Mouse (Mus musculus): ENCODE results near the gene Litaf. TPM values are rescaled to one million over a fixed set of nuclear protein-coding genes. Genes with fewer than 3 reads are reported as not detected.

The Litaf gene
- total and polyA plus RNA-seq, 3 experiments, result 97.5 to 178 (median 154) TPM

DNA sequence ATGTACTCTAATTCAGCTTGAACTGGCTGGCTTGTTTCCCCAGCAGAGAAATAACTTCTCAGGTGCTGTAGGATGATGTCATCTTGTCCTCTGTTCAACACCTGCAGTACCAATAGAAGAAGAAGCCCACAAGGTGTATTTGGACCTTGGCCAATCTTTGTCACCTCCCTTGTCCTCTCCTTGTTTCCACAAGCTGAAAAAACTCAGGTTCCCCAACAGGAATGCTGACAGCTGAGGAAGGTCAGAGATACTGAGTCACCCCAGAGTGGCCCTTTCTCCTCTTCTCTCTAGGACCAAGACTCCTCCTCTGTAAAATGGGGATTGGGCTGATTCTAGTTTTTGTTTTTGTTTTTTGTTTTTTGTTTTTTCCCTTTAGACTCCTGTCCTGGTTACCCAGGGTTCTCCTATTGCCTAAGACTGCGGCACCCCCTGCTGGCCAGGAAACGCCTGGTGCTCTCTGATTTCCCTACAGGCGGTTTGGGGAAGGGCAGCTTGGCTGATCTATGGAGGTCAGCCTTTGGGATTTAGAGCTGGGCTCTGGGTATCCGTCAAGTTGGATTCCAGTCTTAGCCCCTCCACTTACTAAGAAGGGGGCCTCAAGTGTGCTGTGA, 31.7 kb downstream of the Litaf start (continued):
- 0 out of 2 replicates have a peak, but pooled peaks have one; percentile 31 for TF ChIP-seq NRF1 (IDR thresholded peaks at IDR 0.05; ENCODE audit: low read depth, low read length)
- TF ChIP-seq JUN (IDR thresholded peaks at IDR 0.05; ENCODE audit: insufficient read depth, low read depth, low read length), result no peak
- TF ChIP-seq ELF1 (IDR thresholded peaks at IDR 0.05; ENCODE audit: low read depth, low read length), result peak; percentile 56
- no peak for TF ChIP-seq ZMIZ1 (IDR thresholded peaks at IDR 0.05; ENCODE audit: low read depth, low read length)
- TF ChIP-seq MXI1 (IDR thresholded peaks at IDR 0.05; ENCODE audit: low read depth, low read length), result no peak
- TF ChIP-seq MEF2A (IDR thresholded peaks at IDR 0.05; ENCODE audit: borderline replicate concordance, low read depth, low read length), result peak; percentile 55; the same call in 1 of the 2 replicates
- 0 out of 2 replicates have a peak, but pooled peaks have one; percentile 71 for TF ChIP-seq MYC (IDR thresholded peaks at IDR 0.05; ENCODE audit: low read depth, low read length)

DNA sequence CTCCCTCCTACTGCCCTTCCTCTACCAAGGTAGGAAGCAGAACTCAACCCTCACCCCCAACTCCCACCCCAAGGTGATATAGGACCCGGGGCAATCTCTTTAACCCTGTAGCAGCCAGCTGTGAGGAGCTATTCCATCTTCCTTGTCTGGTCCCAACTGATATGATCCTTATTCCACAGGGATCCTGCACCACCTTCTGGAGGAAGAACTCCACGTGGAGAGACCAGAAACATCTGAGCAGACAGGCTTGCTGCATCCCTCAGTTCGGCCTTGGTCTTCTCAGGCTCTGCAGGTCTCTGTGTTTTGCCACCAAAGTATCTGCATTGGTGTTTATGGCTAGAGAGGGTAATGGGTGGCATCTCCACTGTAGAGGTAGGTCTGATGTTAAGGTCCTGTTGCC, 34.6 kb downstream of the Litaf start:
- dilution Hi-C loops (cut with MboI; ENCODE audit: extremely low pct_ligation_motif_present, extremely low pct_unique_long_range_greater_than_20kb, low sequenced_read_pairs), result no loop called here
- H3K4me1 ChIP-seq (ENCODE audit: control insufficient read depth in 1 of 2, insufficient read depth in 2 of 2), result peaks cover 2 to 26% of the 10 kb centered on the region in 2 experiments; a peak in 3 of 4 replicates

DNA sequence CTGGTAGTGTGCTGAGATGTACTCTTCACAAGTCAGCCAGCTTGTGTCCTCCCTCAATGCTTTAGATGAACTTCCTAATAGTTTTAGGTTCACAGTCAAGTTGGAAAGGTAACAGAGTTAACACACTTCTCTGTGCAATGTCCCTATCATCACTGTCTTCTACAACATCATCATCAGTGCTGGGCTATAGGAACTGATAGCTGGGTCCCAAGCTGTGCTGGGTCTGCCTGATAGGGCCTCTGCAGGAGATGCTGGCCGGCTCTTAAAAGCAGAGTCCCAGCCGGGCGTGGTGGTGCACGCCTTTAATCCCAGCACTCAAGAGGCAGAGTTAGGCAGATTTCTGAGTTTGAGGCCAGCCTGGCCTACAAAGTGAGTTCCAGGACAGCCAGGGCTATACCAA, 35.1 kb downstream of the Litaf start:
- peaks cover 0 to 37% of the 10 kb centered on the region in 2 experiments for H3K36me3 ChIP-seq (replicated peaks in 1 of 2; ENCODE audit: control insufficient read depth in 1 of 2, insufficient read depth in 1 of 2, low read length in 1 of 2)
- no peak overlapping the region for H3K27ac ChIP-seq (ENCODE audit: insufficient read depth, low read depth)
- no peaks in the 10 kb centered on the region for H3K9me3 ChIP-seq (replicated peaks; ENCODE audit: low read length)
- no peak overlapping the region for H3K9ac ChIP-seq (ENCODE audit: insufficient read depth, low read depth)
- peaks cover 2 to 24% of the 10 kb centered on the region in 2 experiments; a peak in 3 of 4 replicates for H3K4me1 ChIP-seq (ENCODE audit: control insufficient read depth in 1 of 2, insufficient read depth in 2 of 2)
- dilution Hi-C loops (cut with MboI; ENCODE audit: extremely low pct_ligation_motif_present, extremely low pct_unique_long_range_greater_than_20kb, low sequenced_read_pairs) (no loop called here), in situ Hi-C loops (cut with MboI; ENCODE audit: low pct_ligation_motif_present, low pct_unique_long_range_greater_than_20kb, low sequenced_read_pairs) (loop anchor here (5.0 kb wide), 1 partner anchor 149 kb away; no protein-coding TSS in a partner anchor)
- no peaks in the 10 kb centered on the region for H3K79me2 ChIP-seq (replicated peaks; ENCODE audit: control insufficient read depth, extremely low read depth, insufficient read depth, poor library complexity, severe bottlenecking)
- no peak for TF ChIP-seq E2F4 (IDR thresholded peaks at IDR 0.05; ENCODE audit: insufficient replicate concordance, low read depth, low read length)
- no peak for TF ChIP-seq USF2 (conservative IDR thresholded peaks at IDR 0.05; ENCODE audit: low read depth, low read length)
- no peak for TF ChIP-seq NELFE (IDR thresholded peaks at IDR 0.05; ENCODE audit: low read depth, low read length)
- no peak for TF ChIP-seq GABPA (IDR thresholded peaks at IDR 0.05; ENCODE audit: insufficient replicate concordance, low read depth, low read length)
- TF ChIP-seq POLR2AphosphoS2 (IDR thresholded peaks at IDR 0.05; ENCODE audit: low read depth, low read length), result no peak
- no peak overlapping the region for H3K4me3 ChIP-seq (replicated peaks in 1 of 3; ENCODE audit: low read depth in 2 of 3, low read length in 2 of 3, poor library complexity in 1 of 3)
- no peak overlapping the region for H3K4me2 ChIP-seq (ENCODE audit: insufficient read depth, low read depth, poor library complexity, severe bottlenecking)
- no peaks in the 10 kb centered on the region for H3K27me3 ChIP-seq (replicated peaks)
- DNase-seq (ENCODE audit: extremely low read depth), result no peak

More for the DNA sequence above, 34.6 kb downstream of the Litaf start:
- TF ChIP-seq CHD2 (IDR thresholded peaks at IDR 0.05; ENCODE audit: low read length) (no peak), CTCF (conservative IDR thresholded peaks at IDR 0.05 in 1 of 2, IDR thresholded peaks at IDR 0.05 in 1 of 2; ENCODE audit: low read depth in 2 of 2, low read length in 2 of 2) (0 out of 4 replicates have a peak, but pooled peaks of 1 of the 2 experiments have one; percentile 6)
- no peak overlapping the region for H3K9ac ChIP-seq (ENCODE audit: insufficient read depth, low read depth)
- no peak overlapping the region for H3K4me3 ChIP-seq (replicated peaks in 1 of 3; ENCODE audit: low read depth in 2 of 3, low read length in 2 of 3, poor library complexity in 1 of 3)
- no peaks in the 10 kb centered on the region for H3K27me3 ChIP-seq (replicated peaks)
- H3K9me3 ChIP-seq (replicated peaks; ENCODE audit: low read length), result no peaks in the 10 kb centered on the region
- no peaks in the 10 kb centered on the region for H3K79me2 ChIP-seq (replicated peaks; ENCODE audit: control insufficient read depth, extremely low read depth, insufficient read depth, poor library complexity, severe bottlenecking)
- DNase-seq (ENCODE audit: extremely low read depth), result no peak
- H3K4me2 ChIP-seq (ENCODE audit: insufficient read depth, low read depth, poor library complexity, severe bottlenecking), result no peak overlapping the region
- in situ Hi-C loops (cut with MboI; ENCODE audit: low pct_ligation_motif_present, low pct_unique_long_range_greater_than_20kb, low sequenced_read_pairs), result loop anchor here (5.0 kb wide), 1 partner anchor 149 kb away; no protein-coding TSS in a partner anchor
- peaks cover 0 to 37% of the 10 kb centered on the region in 2 experiments for H3K36me3 ChIP-seq (replicated peaks in 1 of 2; ENCODE audit: control insufficient read depth in 1 of 2, insufficient read depth in 1 of 2, low read length in 1 of 2)
- H3K27ac ChIP-seq (ENCODE audit: insufficient read depth, low read depth), result no peak overlapping the region
